Mouse (Mus musculus) hindbrain, embryonic 15.5 days (tissue): ENCODE measurements around the gene Bach1. TPM values are rescaled to one million over a fixed set of nuclear protein-coding genes. Genes with fewer than 3 reads are reported as not detected.

Experiments used
- ATAC-seq: fragments of 200-750 bp; cut with Nextera tagmentation; 2 replicates; pipeline ENCODE4 v1.8.0; 2017; ENCODE audit warnings: low read depth, moderate number of reproducible peaks, moderate TSS enrichment; ENCODE audit not compliant: low FRiP score
- H3K27ac ChIP-seq: fragments of 300-500 bp; sonication (generic); replicated peaks from 2 replicates; pipeline ENCODE4 v1.5.1; 2015; ENCODE audit warnings: mild to moderate bottlenecking, inconsistent platforms
- H3K27me3 ChIP-seq: fragments of 300-500 bp; sonication (generic); 2 replicates; pipeline ENCODE4 v1.6.1; 2015; ENCODE audit warnings: control low read depth, inconsistent platforms
- H3K36me3 ChIP-seq: fragments of 300-500 bp; sonication (generic); 2 replicates; pipeline ENCODE4 v1.6.1; 2015; ENCODE audit warnings: control low read depth, inconsistent platforms
- H3K4me1 ChIP-seq: fragments of 300-500 bp; sonication (generic); replicated peaks from 2 replicates; pipeline ENCODE4 v1.6.1; 2015; ENCODE audit warnings: control low read depth, inconsistent platforms
- H3K4me2 ChIP-seq: fragments of 300-500 bp; sonication (generic); 2 replicates; pipeline ENCODE4 v1.6.1; 2015; ENCODE audit warnings: moderate library complexity, mild to moderate bottlenecking, inconsistent platforms
- H3K4me3 ChIP-seq: fragments of 300-500 bp; sonication (generic); 2 replicates; pipeline ENCODE4 v1.5.1; 2015; ENCODE audit warnings: mild to moderate bottlenecking, inconsistent platforms
- H3K9ac ChIP-seq: fragments of 300-500 bp; sonication (generic); 2 replicates; pipeline ENCODE4 v1.6.1; 2015; ENCODE audit warnings: inconsistent platforms
- H3K9me3 ChIP-seq: fragments of 300-500 bp; sonication (generic); 2 replicates; pipeline ENCODE4 v1.6.1; 2016; ENCODE audit warnings: control low read depth, inconsistent platforms
- WGBS: fragments of 180-500 bp; shearing (Covaris S2); methylation state at CpG from one replicate; pipeline ENCODE4 v1.1.7; 2015; 5-methylcytosine and 5-hydroxymethylcytosine counted together
- polyA plus RNA-seq: library from polyadenylated mRNA; unstranded; fragments of >200 nt; fragmentation: Nextera tagmentation; extraction: Ambion mirVana; gene quantifications from 2 replicates; pipeline ENCODE4 v1.2.1, GENCODE M21; 2015

Gene Bach1
- polyA plus RNA-seq, 1 experiment from 2014 or later = 16.6 TPM

DNA sequence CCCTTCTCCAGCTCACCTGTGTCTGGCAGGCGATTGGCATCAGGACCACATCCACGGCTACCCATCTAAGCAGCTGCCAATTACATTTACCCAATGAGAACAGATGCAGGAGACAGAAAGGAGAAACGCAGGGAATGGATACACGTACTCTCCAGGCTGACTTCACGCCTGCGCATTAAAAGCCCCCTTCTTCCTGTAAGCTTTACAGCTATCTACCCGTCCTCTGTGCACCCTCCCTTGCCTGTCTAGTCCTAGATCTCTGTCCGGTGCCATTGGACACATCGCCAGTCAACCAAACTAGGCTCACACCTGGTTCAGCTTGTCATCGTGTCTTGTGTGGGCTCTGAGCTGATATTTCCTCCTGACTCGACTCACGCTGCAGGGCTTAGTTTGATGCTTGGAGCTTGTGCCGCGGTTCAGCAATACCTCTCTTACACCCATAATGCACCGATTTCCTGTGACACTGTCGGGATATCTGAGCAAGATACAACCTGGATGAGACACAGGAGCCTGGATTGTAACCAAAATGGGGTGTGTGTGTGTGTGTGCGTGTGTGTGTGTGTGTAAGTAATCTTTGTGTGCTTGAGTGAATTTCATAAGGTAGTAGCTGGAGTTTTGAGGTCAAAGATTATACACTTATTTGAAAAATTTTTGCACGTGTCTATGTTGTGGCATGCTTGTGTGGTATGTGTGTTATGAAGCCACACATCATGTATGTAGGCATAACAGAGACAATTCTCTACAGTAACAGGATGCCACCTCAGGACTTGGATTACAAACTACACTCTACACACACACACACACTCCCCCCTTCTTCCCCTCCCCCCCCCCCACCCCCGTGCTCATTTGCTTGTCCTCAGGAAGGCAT, 32.8 kb upstream of the Bach1 start:
- no peaks in the 10 kb centered on the region for H3K27me3 ChIP-seq
- H3K9ac ChIP-seq = no peak overlapping the region
- no peak overlapping the region for H3K4me2 ChIP-seq
- no peaks in the 10 kb centered on the region for H3K9me3 ChIP-seq
- H3K4me3 ChIP-seq = no peak overlapping the region
- ATAC-seq = no peak
- no peak overlapping the region for H3K27ac ChIP-seq
- H3K4me1 ChIP-seq = no peaks in the 10 kb centered on the region
- H3K36me3 ChIP-seq = no peaks in the 10 kb centered on the region
- 89% methylated on average over 19 of the region's 19 CpGs for WGBS

DNA sequence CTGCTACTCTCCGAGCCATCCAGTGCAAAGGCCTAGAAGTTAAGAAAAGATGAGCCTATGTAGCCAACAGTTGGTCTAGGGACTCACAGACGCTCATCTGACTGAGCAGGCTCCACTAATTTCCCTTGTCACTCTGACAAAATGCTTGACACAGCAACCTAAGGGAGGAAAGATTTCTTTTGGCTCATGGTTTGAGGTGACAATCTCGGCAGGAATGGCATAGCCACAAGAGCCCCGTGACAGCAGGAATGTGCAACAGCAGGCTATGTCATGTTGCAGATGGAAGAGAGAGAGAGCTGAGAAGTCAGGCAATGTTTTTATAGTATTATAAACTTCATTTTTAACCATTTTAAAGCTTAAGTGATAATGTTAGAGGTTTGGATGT, 32.1 kb upstream of the Bach1 start:
- no peak overlapping the region for H3K4me2 ChIP-seq
- H3K27me3 ChIP-seq = no peaks in the 10 kb centered on the region
- H3K4me1 ChIP-seq = no peaks in the 10 kb centered on the region
- no peak overlapping the region for H3K27ac ChIP-seq
- no peaks in the 10 kb centered on the region for H3K36me3 ChIP-seq
- no peak for ATAC-seq
- no peak overlapping the region for H3K4me3 ChIP-seq
- no peak overlapping the region for H3K9ac ChIP-seq
- no peaks in the 10 kb centered on the region for H3K9me3 ChIP-seq
- 84% methylated on average over 4 of the region's 4 CpGs for WGBS

DNA sequence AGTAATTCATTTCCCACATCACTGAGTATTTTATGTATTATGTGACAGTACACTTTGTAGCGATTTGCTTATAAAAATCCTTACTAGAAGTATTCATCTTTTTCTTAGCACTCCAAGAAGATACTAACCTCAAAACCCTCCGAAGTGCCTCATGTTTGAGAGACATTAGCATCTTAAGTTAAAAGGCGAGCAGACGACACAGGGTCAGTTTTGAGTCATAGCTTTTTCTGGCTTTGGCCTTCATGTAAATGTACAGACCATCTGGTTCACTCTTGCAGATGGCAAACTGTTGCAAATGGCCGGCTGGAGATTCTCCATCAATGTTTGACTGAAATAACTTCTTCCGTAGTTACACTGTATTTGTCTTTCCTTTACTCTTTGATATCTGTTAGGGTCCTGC, 30.7 kb upstream of the Bach1 start:
- ATAC-seq = no peak
- H3K4me3 ChIP-seq = no peak overlapping the region
- H3K4me1 ChIP-seq = no peaks in the 10 kb centered on the region
- H3K27ac ChIP-seq = no peak overlapping the region
- 94% methylated on average over 6 of the region's 6 CpGs for WGBS
- H3K9ac ChIP-seq = no peak overlapping the region
- no peak overlapping the region for H3K4me2 ChIP-seq
- H3K27me3 ChIP-seq = no peaks in the 10 kb centered on the region
- H3K9me3 ChIP-seq = no peaks in the 10 kb centered on the region
- no peaks in the 10 kb centered on the region for H3K36me3 ChIP-seq

DNA sequence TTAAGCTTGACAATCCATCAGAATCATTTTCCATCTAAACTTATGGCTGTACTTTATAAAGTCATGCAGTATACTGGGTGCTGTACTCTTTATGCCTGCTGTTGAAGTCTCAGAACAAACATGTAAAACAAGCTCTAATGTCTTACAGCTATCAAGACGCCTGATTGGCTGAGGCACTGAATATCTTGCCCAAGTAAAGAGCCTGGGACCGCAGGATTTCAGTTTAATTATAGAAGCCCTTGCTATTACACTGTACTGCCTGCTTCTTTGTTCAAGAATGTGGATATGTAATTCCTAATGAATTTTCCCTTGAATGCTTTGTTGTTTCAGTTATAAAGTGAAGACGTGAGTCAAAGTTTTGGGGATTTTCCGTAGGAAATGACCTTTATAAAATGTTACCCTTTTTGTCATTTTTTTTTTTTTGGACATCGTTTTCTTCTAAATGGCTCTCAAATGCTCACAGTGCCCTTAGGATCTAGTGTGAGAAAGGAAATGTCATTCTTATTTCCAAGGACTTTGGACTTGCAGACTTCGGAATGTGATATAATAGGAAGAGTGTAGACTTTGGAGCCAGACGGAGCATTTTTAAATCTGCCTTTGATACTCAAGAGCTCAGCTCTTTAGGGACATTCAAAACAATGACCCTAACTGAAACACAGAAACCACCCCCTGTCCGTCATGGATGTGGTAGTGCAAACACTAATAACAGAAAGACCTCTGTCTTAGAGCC, 28.5 kb upstream of the Bach1 start:
- 73% methylated on average over 8 of the region's 8 CpGs for WGBS
- H3K27me3 ChIP-seq = no peaks in the 10 kb centered on the region
- no peak overlapping the region for H3K4me2 ChIP-seq
- no peak overlapping the region for H3K27ac ChIP-seq
- no peak overlapping the region for H3K9ac ChIP-seq
- ATAC-seq = no peak
- H3K36me3 ChIP-seq = no peaks in the 10 kb centered on the region
- H3K9me3 ChIP-seq = no peaks in the 10 kb centered on the region
- no peak overlapping the region for H3K4me3 ChIP-seq
- H3K4me1 ChIP-seq = no peaks in the 10 kb centered on the region

DNA sequence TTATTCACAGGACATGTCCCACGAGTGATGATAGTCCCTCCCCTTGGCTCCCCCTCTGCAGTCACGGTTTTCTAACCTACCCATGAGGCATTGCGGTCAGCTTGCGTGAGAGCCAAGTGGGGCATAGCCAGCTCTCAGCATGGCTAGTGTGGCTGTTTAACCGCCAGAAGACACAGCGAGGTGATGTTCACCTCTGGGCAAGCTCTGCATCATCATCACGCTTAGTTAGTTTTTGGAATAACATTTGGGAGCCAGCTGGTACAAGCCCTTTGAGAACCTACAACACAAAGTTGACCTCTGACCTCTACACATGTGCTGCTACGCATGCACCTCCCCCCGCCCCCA, 28.0 kb upstream of the Bach1 start:
- Histone ChIP-seq H3K9me3 (no peaks in the 10 kb centered on the region), H3K4me2 (no peak overlapping the region), H3K36me3 (no peaks in the 10 kb centered on the region), H3K9ac (no peak overlapping the region), H3K27ac (no peak overlapping the region), H3K4me1 (no peaks in the 10 kb centered on the region), H3K27me3 (no peaks in the 10 kb centered on the region), H3K4me3 (no peak overlapping the region)
- 65% methylated on average over 9 of the region's 9 CpGs for WGBS
- ATAC-seq = no peak

DNA sequence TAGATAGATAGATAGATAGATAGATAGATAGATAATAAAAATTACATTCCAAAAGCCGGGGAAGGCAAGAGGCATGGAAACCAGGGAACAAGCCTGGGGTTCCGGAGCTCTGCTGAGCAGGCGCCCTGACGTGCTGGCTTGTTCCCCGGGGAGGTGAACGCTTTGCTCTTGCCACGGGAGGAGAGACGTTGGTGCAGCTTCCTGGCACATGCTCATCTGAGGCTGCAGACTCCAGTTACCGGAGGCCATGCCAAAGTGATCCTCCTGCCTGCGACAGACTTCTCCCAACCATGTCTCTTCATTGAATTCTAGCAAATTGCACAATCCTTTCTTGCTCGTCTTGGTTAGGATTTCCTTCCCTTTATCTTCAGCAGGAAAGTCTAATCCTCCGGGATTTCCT, 27.4 kb upstream of the Bach1 start:
- no peaks in the 10 kb centered on the region for H3K27me3 ChIP-seq

DNA sequence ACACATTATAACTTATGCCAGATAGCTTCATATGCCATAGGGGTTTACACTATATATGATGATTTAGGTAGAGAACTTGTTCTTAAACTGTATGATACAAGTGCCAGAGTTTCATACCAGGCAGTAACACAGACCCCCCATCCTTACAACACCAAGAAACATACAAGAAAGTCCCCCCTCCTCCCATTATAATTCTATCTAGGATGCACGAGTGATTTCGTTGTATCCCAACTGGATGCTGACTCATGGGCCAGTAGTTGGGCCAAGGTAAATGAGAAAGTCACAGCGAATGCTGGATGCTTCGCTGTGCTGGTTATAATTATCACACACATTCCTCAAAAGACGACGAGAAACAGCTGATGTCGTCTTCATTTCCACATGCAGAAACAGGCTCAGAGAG, 25.6 kb upstream of the Bach1 start:
- Histone ChIP-seq H3K4me3 (no peak overlapping the region), H3K9ac (no peak overlapping the region), H3K4me2 (no peak overlapping the region), H3K4me1 (no peaks in the 10 kb centered on the region), H3K36me3 (no peaks in the 10 kb centered on the region), H3K27me3 (no peaks in the 10 kb centered on the region), H3K27ac (no peak overlapping the region), H3K9me3 (no peaks in the 10 kb centered on the region)
- ATAC-seq = no peak
- 90% methylated on average over 7 of the region's 7 CpGs for WGBS

More for the DNA sequence above, 27.4 kb upstream of the Bach1 start:
- Histone ChIP-seq H3K4me1 (no peaks in the 10 kb centered on the region), H3K4me3 (no peak overlapping the region), H3K36me3 (no peaks in the 10 kb centered on the region), H3K9ac (no peak overlapping the region), H3K27ac (no peak overlapping the region), H3K9me3 (no peaks in the 10 kb centered on the region), H3K4me2 (no peak overlapping the region)
- 87% methylated on average over 12 of the region's 12 CpGs for WGBS
- ATAC-seq = no peak

DNA sequence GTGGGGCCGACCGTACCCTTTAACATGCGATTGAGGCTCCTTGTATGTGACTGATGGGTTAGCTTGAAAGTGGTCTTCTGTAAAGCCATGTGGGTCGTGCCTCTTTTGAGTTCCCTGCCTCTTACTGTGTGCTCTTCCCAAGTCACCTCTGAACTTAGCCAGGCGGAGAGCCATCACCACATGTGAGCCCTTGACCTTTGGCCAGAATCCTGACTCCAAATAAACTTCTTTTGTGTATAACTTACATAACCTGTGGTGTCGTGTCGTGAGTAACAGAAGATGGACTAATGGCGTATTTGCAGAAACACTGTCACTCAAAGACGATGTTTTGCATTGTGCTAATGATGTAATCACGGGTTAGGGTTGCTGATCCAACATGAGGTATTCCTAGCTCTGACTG, 22.6 kb upstream of the Bach1 start:
- H3K9ac ChIP-seq = no peak overlapping the region
- no peak overlapping the region for H3K4me3 ChIP-seq
- H3K9me3 ChIP-seq = no peaks in the 10 kb centered on the region
- no peaks in the 10 kb centered on the region for H3K4me1 ChIP-seq
- no peaks in the 10 kb centered on the region for H3K27me3 ChIP-seq
- H3K4me2 ChIP-seq = no peak overlapping the region
- ATAC-seq = no peak
- H3K27ac ChIP-seq = no peak overlapping the region
- H3K36me3 ChIP-seq = no peaks in the 10 kb centered on the region
- 75% methylated on average over 10 of the region's 10 CpGs for WGBS

DNA sequence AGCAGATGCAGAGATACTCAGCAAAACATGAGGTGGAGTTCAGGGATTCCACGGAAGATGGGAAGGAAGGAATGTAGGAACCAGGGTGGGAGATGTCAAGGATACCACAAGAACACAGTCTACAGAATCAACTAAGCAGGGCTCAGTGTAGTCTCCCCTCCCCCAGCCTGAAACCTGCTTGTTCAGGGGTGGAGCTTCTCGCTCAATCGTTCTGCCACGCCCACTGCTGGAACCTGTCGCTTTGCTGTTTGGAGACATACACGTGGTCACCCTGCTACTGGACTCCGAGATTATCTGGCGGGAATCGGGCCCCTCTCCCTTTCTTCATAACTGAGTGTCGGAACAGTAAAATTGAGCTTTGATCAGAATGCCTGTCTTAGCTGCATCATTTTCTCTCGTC, 20.1 kb upstream of the Bach1 start:
- H3K4me2 ChIP-seq = no peak overlapping the region
- H3K9me3 ChIP-seq = no peaks in the 10 kb centered on the region
- no peaks in the 10 kb centered on the region for H3K36me3 ChIP-seq
- H3K27me3 ChIP-seq = no peaks in the 10 kb centered on the region
- no peaks in the 10 kb centered on the region for H3K4me1 ChIP-seq
- no peak overlapping the region for H3K4me3 ChIP-seq
- H3K27ac ChIP-seq = no peak overlapping the region
- no peak overlapping the region for H3K9ac ChIP-seq
- 81% methylated on average over 11 of the region's 11 CpGs for WGBS
- ATAC-seq = no peak

DNA sequence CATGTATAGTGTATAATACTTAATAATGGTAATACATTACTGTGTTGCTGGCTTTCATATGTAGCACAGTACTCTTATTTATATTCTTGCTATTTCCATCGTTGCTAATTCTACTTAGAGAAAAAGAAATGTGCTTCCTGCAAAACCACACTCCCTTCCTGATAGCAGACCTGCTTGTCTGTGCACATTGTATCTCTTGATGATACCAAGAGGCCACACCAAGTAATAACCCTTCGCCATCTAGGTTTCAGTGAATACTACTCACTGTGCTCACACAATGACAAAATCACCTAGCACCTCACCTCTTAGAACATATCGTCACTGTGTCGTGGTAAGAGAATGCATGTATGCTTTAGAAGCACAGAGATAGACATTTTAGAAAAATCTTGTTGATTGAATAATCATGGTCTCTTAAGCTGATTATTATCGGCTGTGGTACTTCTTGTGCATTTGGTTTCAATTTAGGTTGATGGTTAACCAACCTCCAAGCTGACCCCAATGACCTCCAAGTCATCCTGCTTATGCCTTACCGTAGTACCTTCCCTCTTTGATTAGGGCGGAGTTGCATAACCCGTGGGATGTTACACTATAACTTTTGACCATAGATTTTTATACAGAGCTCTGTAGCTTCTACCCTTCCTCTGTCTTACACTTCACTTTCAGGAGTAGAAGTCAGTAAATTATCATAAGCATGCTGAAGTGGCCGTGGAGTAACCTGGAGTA, 17.7 kb upstream of the Bach1 start:
- Histone ChIP-seq H3K4me2 (no peak overlapping the region), H3K27me3 (no peaks in the 10 kb centered on the region), H3K4me1 (no peaks in the 10 kb centered on the region), H3K27ac (no peak overlapping the region), H3K9me3 (no peaks in the 10 kb centered on the region), H3K9ac (no peak overlapping the region), H3K36me3 (no peaks in the 10 kb centered on the region), H3K4me3 (no peak overlapping the region)
- WGBS = 93% methylated on average over 9 of the region's 9 CpGs
- ATAC-seq = no peak

DNA sequence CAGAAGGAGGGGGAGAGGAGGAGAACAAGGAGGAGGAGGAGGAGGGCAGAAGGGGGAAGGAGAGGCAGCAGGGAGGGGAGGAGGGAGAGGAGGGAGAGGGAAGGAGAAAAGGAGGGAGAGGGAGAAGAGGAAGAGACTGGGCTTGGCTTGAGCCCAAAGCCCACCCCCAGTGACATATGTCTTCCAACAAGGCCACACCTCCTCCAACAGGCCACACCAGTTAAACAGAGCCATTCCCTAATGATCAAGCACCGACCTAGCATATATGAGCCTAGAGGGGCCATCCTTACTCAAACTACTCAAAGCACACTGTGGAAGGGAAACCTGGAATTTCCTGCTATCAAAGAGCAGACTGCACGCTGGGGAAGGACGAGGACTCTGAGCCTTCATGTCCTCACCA, 16.9 kb upstream of the Bach1 start:
- WGBS = 77% methylated on average over 3 of the region's 3 CpGs
- Histone ChIP-seq H3K27me3 (no peaks in the 10 kb centered on the region), H3K27ac (no peak overlapping the region), H3K4me1 (no peaks in the 10 kb centered on the region), H3K4me2 (no peak overlapping the region), H3K9me3 (no peaks in the 10 kb centered on the region), H3K36me3 (no peaks in the 10 kb centered on the region), H3K4me3 (no peak overlapping the region), H3K9ac (no peak overlapping the region)
- ATAC-seq = no peak

DNA sequence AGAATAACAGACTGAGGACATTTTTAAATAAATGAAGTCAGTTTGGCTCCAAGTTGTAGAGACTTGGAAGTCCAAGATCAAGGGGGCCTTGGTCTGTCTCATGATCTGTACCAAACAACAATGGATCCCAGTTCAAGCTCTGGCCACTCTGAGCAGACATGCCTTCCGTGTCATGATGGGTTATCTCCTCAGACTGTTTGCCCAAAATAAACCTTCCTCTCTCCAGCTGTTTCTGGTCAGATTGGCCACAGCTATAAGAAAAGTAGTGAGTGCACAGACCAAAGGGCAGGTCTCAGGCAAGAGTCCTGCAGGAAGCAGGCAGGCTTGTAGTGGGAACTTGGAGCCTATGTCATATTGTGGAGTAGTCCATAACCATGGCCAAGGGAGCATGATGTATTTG, 12.3 kb upstream of the Bach1 start:
- Histone ChIP-seq H3K27ac (no peak overlapping the region), H3K9ac (no peak overlapping the region), H3K4me3 (no peak overlapping the region), H3K4me1 (no peaks in the 10 kb centered on the region), H3K27me3 (no peaks in the 10 kb centered on the region), H3K4me2 (no peak overlapping the region), H3K9me3 (no peaks in the 10 kb centered on the region), H3K36me3 (no peaks in the 10 kb centered on the region)
- 89% methylated on average over 1 of the region's 1 CpGs for WGBS
- no peak for ATAC-seq
